Mouse (Mus musculus): ENCODE data around the gene Rbl1.

DNA sequence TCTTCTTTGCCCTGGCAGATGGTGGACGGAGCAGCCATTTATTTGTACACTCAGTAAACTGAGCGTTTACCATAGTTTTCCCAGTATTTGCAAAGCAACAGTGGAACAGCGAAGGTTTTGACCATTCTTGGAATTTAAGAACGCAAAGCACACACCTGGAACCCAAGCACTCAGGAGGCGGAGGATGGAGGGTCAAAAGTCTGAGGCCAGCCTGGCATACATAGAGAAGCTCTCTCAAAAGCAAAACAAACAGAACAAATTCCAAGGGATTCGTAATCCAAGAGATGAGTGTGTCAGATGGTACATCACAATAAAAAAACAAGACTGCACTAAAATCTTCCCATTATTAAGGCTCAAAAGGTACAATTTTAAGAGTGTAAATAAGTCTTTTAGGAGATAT is 30.8 kb downstream of the Rbl1 start:
- TF ChIP-seq POLR2A (IDR thresholded peaks at IDR 0.05; ENCODE audit: low read depth, low read length) (no peak), CTCF (IDR thresholded peaks at IDR 0.05; ENCODE audit: borderline replicate concordance, insufficient read depth, low read length) (no peak)

Data from embryonic fibroblast, embryonic 13.5 days (primary cell).